Comparison of ENCODE assay signal across 29 mouse cellular contexts in the genomic region with DNA sequence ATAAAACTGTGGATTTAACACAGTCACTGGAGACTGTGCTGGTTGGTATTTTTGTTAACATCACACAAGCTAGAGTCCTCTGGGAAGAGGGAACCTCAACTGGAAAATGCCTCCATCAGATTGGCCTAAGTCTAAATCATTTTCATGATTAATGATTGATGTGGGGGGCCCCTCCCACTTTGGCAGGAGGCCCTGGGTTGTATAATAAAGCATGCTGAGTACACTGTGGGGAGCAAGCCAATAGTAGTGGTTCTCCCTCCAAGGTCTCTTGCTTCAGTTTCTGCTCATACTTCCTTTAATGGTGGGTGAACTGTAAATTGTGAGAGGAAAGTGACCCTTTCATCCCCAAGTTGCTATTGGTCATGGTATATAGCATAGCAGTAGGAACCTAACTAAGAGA. TPM values are rescaled to one million over a fixed set of nuclear protein-coding genes. Genes with fewer than 3 reads are reported as not detected.
DNase-seq lines count a peak whose midpoint lies in the region; ATAC-seq and TF ChIP-seq lines count a peak whose summit lies in the region.
"Had no signal": no experiment of that assay in that cellular context is flagged by ENCODE, and none has a peak within 500 bp of the region (broad histone marks: within the 10 kb centered on the region; RNA-seq: fewer than 3 reads in every experiment).

No protein-coding gene starts in this region.

- H3K4me3 ChIP-seq in liver, postnatal 0 days (ENCODE audit: low read depth, low read length) = no peak overlapping the region
- no peak overlapping the region for H3K4me3 ChIP-seq in liver, embryonic 12.5 days
- no peak overlapping the region for H3K4me3 ChIP-seq in intestine, postnatal 0 days (ENCODE audit: low read depth, low read length)
- H3K4me3 ChIP-seq: embryonic facial prominence, embryonic 15.5 days; forebrain, embryonic 10.5 days; gastrocnemius, adult 2 months; heart, embryonic 10.5 days; hindbrain, embryonic 10.5 days; limb, embryonic 13.5 days; midbrain, embryonic 13.5 days; neural tube, embryonic 13.5 days had no signal

- peak; percentile 39 for DNase-seq in adrenal gland, adult 2 months
- no peak for DNase-seq in adrenal gland, adult 8-10 months
- peak; percentile 37 for DNase-seq in liver, postnatal 0 days
- peak; percentile 36 to 54 for DNase-seq in kidney, postnatal 4 days
- no peak for DNase-seq in urinary bladder, postnatal 25 days (ENCODE audit: low spot score)
- DNase-seq: cerebellum, adult 11-12 months; cerebellum, postnatal 25 days; gastrocnemius, adult 2 months; right cerebral cortex, postnatal 14 days had no signal

- peak; percentile 41 for ATAC-seq in liver, postnatal 0 days
- no peak for ATAC-seq in liver, embryonic 12.5 days
- peak; percentile 88 for ATAC-seq in intestine, postnatal 0 days
- ATAC-seq in frontal cortex, adult (ENCODE audit: low TSS enrichment) = no peak
- ATAC-seq: CD4-positive, CD25-positive, alpha-beta regulatory T cell, adult 4 months; hindbrain, postnatal 0 days; midbrain, embryonic 13.5 days had no signal

- H3K27ac ChIP-seq in liver, postnatal 0 days (ENCODE audit: low read depth) = no peak overlapping the region
- no peak overlapping the region for H3K27ac ChIP-seq in liver, embryonic 12.5 days
- H3K27ac ChIP-seq in intestine, postnatal 0 days (ENCODE audit: low read depth, low read length) = no peak overlapping the region
- H3K27ac ChIP-seq: embryonic facial prominence, embryonic 15.5 days; forebrain, embryonic 10.5 days; gastrocnemius, adult 2 months; heart, embryonic 10.5 days; hindbrain, embryonic 10.5 days; hindbrain, postnatal 0 days; limb, embryonic 13.5 days; midbrain, embryonic 13.5 days; neural tube, embryonic 13.5 days had no signal

- no peaks in the 10 kb centered on the region for H3K9me3 ChIP-seq in liver, postnatal 0 days (ENCODE audit: low read length)
- no peaks in the 10 kb centered on the region for H3K9me3 ChIP-seq in liver, embryonic 12.5 days (replicated peaks)
- H3K9me3 ChIP-seq in intestine, postnatal 0 days (ENCODE audit: control insufficient read depth) = no peaks in the 10 kb centered on the region
- H3K9me3 ChIP-seq: embryonic facial prominence, embryonic 15.5 days; forebrain, embryonic 10.5 days; heart, embryonic 10.5 days; hindbrain, embryonic 10.5 days; limb, embryonic 13.5 days; midbrain, embryonic 13.5 days; neural tube, embryonic 13.5 days had no signal

- H3K27me3 ChIP-seq in liver, postnatal 0 days (ENCODE audit: insufficient read depth, low read length) = no peaks in the 10 kb centered on the region
- H3K27me3 ChIP-seq in liver, embryonic 12.5 days (replicated peaks) = peaks cover 4% of the 10 kb centered on the region; the same call in 1 of the 2 replicates
- no peaks in the 10 kb centered on the region for H3K27me3 ChIP-seq in intestine, postnatal 0 days (replicated peaks; ENCODE audit: control insufficient read depth, insufficient read depth, low read length)

- H3K4me2 ChIP-seq in liver, postnatal 0 days (ENCODE audit: low read depth, low read length) = no peak overlapping the region
- H3K4me2 ChIP-seq in liver, embryonic 12.5 days = no peak overlapping the region
- no peak overlapping the region for H3K4me2 ChIP-seq in intestine, postnatal 0 days (replicated peaks; ENCODE audit: low read depth)
- H3K4me2 ChIP-seq: embryonic facial prominence, embryonic 15.5 days; limb, embryonic 13.5 days; midbrain, embryonic 13.5 days; neural tube, embryonic 13.5 days had no signal

- TF ChIP-seq EP300 in liver, postnatal 0 days (IDR thresholded peaks at IDR 0.05; ENCODE audit: low read depth) = no peak

- no peak for TF ChIP-seq CTCF in liver, postnatal 0 days (IDR thresholded peaks at IDR 0.05; ENCODE audit: low read depth)
- no peak for TF ChIP-seq CTCF in intestine, postnatal 0 days (IDR thresholded peaks at IDR 0.05; ENCODE audit: low read depth)

- no peaks in the 10 kb centered on the region for H3K36me3 ChIP-seq in liver, postnatal 0 days (replicated peaks; ENCODE audit: insufficient read depth, low read length)
- H3K36me3 ChIP-seq in liver, embryonic 12.5 days = no peaks in the 10 kb centered on the region
- no peaks in the 10 kb centered on the region; the same call in 1 of the 2 replicates for H3K36me3 ChIP-seq in intestine, postnatal 0 days (ENCODE audit: control insufficient read depth, insufficient read depth)
- H3K36me3 ChIP-seq: embryonic facial prominence, embryonic 15.5 days; hindbrain, embryonic 10.5 days; limb, embryonic 13.5 days; neural tube, embryonic 13.5 days had no signal

- no peak overlapping the region for H3K9ac ChIP-seq in liver, postnatal 0 days (replicated peaks)
- no peak overlapping the region for H3K9ac ChIP-seq in liver, embryonic 12.5 days
- no peak overlapping the region for H3K9ac ChIP-seq in intestine, postnatal 0 days (ENCODE audit: low read depth, low read length)
- H3K9ac ChIP-seq: embryonic facial prominence, embryonic 15.5 days; limb, embryonic 13.5 days; midbrain, embryonic 13.5 days; neural tube, embryonic 13.5 days had no signal

- no peaks in the 10 kb centered on the region for H3K4me1 ChIP-seq in liver, postnatal 0 days (ENCODE audit: insufficient read depth)
- H3K4me1 ChIP-seq in liver, embryonic 12.5 days = no peaks in the 10 kb centered on the region
- no peaks in the 10 kb centered on the region for H3K4me1 ChIP-seq in intestine, postnatal 0 days (replicated peaks; ENCODE audit: control insufficient read depth, insufficient read depth, low read length)
- H3K4me1 ChIP-seq: embryonic facial prominence, embryonic 15.5 days; forebrain, embryonic 10.5 days; heart, embryonic 10.5 days; hindbrain, embryonic 10.5 days; limb, embryonic 13.5 days; midbrain, embryonic 13.5 days; neural tube, embryonic 13.5 days had no signal

RNA-seq across cellular contexts. Expression of a gene that starts 57.8 kb away (rescaled TPM):
- not detected for total RNA-seq in adrenal gland, adult 2 months (2021)
- polyA plus RNA-seq in adrenal gland, adult 2 months (2012; rRNA removed) = not detected in 2 replicates
- total RNA-seq in adrenal gland, adult 8-10 months (2022) = not detected
- not detected in 2 replicates for polyA plus RNA-seq in liver, postnatal 0 days (2015; fragmentation: Nextera tagmentation; extraction: Ambion mirVana)
- polyA plus RNA-seq in liver, embryonic 12.5 days (2016; fragmentation: Nextera tagmentation; extraction: Ambion mirVana) = not detected in 2 replicates
- polyA plus RNA-seq in intestine, postnatal 0 days (2015; fragmentation: Nextera tagmentation; extraction: Ambion mirVana) = not detected in 2 replicates
- total RNA-seq: ES-E14; gastrocnemius, adult 2 months; hindbrain, postnatal 0 days; layer of hippocampus, postnatal 14 days; left cerebral cortex, postnatal 14 days; megakaryocyte, adult 5-6 weeks had no signal
- polyA plus RNA-seq: CD4-positive, CD25-positive, alpha-beta regulatory T cell, adult 4 months; embryonic facial prominence, embryonic 15.5 days; forebrain, embryonic 10.5 days; gonadal fat pad, adult 2 months; heart, embryonic 10.5 days; heart, postnatal 0 days; hindbrain, embryonic 10.5 days; hindbrain, postnatal 0 days; limb, embryonic 13.5 days; liver, embryonic 16.5 days; midbrain, embryonic 13.5 days; neural tube, embryonic 13.5 days; stomach, embryonic 16.5 days had no signal

Comparison
In these comparisons a context has a peak if more than half of its experiments do, and no peak if none do; other contexts are left out.
1. DNase-seq: peak in adrenal gland, adult 2 months (single experiment), liver, postnatal 0 days (single experiment) and kidney, postnatal 4 days (2 of 2); none in adrenal gland, adult 8-10 months (single experiment) and urinary bladder, postnatal 25 days (single experiment).
2. ATAC-seq: peak in liver, postnatal 0 days (single experiment) and intestine, postnatal 0 days (single experiment); none in liver, embryonic 12.5 days (single experiment) and frontal cortex, adult (single experiment).